Mouse (Mus musculus) embryonic facial prominence, embryonic 10.5 days (tissue): ENCODE measurements around the gene Wdr70. TPM values are rescaled to one million over a fixed set of nuclear protein-coding genes. Genes with fewer than 3 reads are reported as not detected.

Experiments
- DNase-seq: peaks from one replicate; pipeline ENCODE4 v3.0.0-alpha.2; 2017; ENCODE audit warnings: low spot score
- H3K27ac ChIP-seq: fragments of 300-500 bp; sonication (generic); replicated peaks from 2 replicates; pipeline ENCODE4 v1.5.1; 2016; ENCODE audit warnings: mild to moderate bottlenecking
- H3K27me3 ChIP-seq: fragments of 300-500 bp; sonication (generic); replicated peaks from 2 replicates; pipeline ENCODE4 v1.6.1; 2016; ENCODE audit warnings: low read depth, mild to moderate bottlenecking; ENCODE audit not compliant: poor library complexity, severe bottlenecking
- H3K36me3 ChIP-seq: fragments of 300-500 bp; sonication (generic); replicated peaks from 2 replicates; pipeline ENCODE4 v1.6.1; 2016; ENCODE audit warnings: mild to moderate bottlenecking, moderate library complexity
- H3K4me1 ChIP-seq: fragments of 300-500 bp; sonication (generic); 2 replicates; pipeline ENCODE4 v1.6.1; 2016
- H3K4me3 ChIP-seq: fragments of 300-500 bp; sonication (generic); 2 replicates; pipeline ENCODE4 v1.5.1; 2016; ENCODE audit warnings: mild to moderate bottlenecking, moderate library complexity
- H3K9me3 ChIP-seq: fragments of 300-500 bp; sonication (generic); 2 replicates; pipeline ENCODE4 v1.6.1; 2016; ENCODE audit warnings: mild to moderate bottlenecking
- WGBS: fragments of 180-500 bp; shearing (Covaris S2); methylation state at CpG from one replicate; pipeline ENCODE4 v1.1.7; 2016; 5-methylcytosine and 5-hydroxymethylcytosine counted together
- polyA plus RNA-seq: library from polyadenylated mRNA; unstranded; fragments of >200 nt; fragmentation: Nextera tagmentation; extraction: Ambion mirVana; gene quantifications from 2 replicates; pipeline ENCODE4 v1.2.1, GENCODE M21; 2016

Gene Wdr70
- polyA plus RNA-seq, 1 experiment from 2014 or later: 78.6 TPM

DNA sequence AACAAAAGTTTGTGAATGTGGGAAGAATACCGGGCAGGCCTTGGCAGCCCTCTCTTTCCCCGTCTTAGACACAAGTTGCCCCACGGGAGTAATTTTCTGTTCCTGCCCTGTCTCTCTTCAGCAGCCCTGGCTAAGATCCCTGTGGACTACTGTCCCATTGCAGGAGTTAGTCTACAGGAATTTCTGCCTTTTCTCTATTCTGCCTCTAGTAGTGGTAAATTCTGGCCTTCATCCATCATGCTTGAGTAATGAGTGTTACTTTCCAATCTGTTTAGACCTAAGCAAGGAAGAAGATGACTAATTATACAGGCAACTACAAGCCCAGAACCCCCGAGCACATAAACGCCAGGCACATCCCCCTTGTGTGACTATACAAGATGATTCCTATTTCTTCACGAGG lies 136.2 kb downstream of the Wdr70 start:
- H3K4me1 ChIP-seq: no peaks in the 10 kb centered on the region
- H3K36me3 ChIP-seq: no peaks in the 10 kb centered on the region; the same call in 1 of the 2 replicates
- H3K9me3 ChIP-seq: no peaks in the 10 kb centered on the region
- 88% methylated on average over 6 of the region's 6 CpGs for WGBS
- DNase-seq: no peak
- H3K4me3 ChIP-seq: no peak overlapping the region
- H3K27ac ChIP-seq: no peak overlapping the region
- H3K27me3 ChIP-seq: no peaks in the 10 kb centered on the region

DNA sequence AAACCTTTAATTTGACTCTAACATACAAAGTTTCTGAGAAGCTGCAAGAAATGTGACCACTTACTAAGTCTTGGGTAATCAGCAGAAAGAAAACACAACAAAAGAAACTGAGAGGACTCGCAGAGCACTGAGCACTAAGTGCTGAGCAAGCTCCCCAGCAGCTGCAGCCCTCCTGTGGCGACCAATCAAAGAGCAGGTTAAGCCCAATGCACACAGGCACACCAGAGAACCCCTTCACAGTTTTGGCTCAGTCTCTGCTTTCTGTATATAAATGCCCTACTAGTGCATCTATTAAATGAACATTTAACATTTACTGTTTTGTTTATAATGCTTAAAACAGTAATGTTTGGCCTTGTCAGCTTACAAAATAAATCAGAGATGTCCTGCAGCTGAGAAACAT lies 137.5 kb downstream of the Wdr70 start:
- H3K27ac ChIP-seq: no peak overlapping the region
- H3K4me3 ChIP-seq: no peak overlapping the region
- no peak for DNase-seq
- no peaks in the 10 kb centered on the region; the same call in 1 of the 2 replicates for H3K36me3 ChIP-seq
- 30% methylated on average over 2 of the region's 2 CpGs for WGBS
- H3K27me3 ChIP-seq: no peaks in the 10 kb centered on the region
- no peaks in the 10 kb centered on the region for H3K4me1 ChIP-seq
- no peaks in the 10 kb centered on the region for H3K9me3 ChIP-seq

DNA sequence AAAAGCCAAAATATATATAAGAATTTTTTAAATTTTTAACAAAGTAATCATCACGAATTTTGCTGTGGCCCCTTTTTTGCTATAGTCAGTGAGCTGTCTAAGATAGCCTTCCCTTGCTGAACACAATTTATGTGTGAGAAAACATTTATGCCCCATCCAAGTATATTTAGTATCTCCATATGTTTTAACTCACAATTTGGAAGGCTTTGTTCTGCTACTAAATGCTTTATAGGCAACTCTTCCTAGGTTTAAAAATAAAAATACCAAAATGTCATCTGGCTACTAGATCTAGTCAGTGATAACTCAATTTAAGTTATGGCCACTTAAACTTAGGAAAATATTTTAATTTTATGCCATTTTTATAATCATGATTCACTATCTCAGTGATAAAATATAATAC lies 142.1 kb downstream of the Wdr70 start:
- no peaks in the 10 kb centered on the region for H3K9me3 ChIP-seq
- WGBS: 87% methylated on average over 1 of the region's 1 CpGs
- H3K27ac ChIP-seq: no peak overlapping the region
- no peaks in the 10 kb centered on the region; the same call in 1 of the 2 replicates for H3K36me3 ChIP-seq
- DNase-seq: no peak
- H3K27me3 ChIP-seq: no peaks in the 10 kb centered on the region
- H3K4me3 ChIP-seq: no peak overlapping the region
- no peaks in the 10 kb centered on the region for H3K4me1 ChIP-seq

DNA sequence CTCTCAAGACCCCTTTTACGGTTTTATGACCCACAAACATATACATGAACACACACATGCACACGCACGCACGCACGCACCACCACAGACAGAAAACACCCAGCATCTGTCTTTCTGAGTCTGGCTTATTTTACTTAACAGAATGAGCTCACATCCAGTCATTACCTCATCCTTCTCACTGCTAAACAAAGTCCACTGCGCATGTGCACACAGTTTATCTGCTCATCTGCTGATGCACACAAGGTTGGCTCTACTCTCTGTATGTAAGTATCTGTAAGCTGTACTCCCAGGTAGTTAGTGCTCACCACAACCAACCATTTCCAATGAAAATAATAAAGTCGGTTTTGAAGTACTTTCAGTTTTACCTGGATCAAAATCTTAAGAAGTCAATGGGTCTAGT lies 148.4 kb downstream of the Wdr70 start:
- Histone ChIP-seq H3K4me1 (no peaks in the 10 kb centered on the region), H3K36me3 (no peaks in the 10 kb centered on the region), H3K9me3 (no peaks in the 10 kb centered on the region), H3K4me3 (no peak overlapping the region), H3K27me3 (no peaks in the 10 kb centered on the region), H3K27ac (no peak overlapping the region)
- no peak for DNase-seq
- 93% methylated on average over 7 of the region's 7 CpGs for WGBS

DNA sequence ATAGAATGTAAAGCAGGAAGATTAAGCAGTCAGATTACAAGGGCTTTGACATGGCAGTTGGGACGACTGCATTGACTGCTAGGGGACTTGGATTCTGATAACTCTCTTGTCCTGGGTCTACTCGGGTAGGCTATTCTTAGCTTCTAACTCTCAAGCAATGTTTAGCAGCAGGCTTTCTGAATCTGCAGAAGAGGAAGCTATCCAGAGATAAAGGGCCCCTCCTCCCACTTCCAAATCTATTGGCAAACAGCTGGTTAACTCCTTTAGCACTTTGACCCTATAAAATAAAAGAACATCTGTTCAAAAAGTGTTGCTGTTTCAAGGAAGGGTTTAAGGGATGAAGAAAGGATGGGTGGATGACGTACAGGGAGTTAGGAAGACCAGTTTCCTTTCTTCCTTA lies 157.3 kb downstream of the Wdr70 start:
- H3K4me3 ChIP-seq: no peak overlapping the region
- H3K27ac ChIP-seq: no peak overlapping the region
- no peaks in the 10 kb centered on the region for H3K27me3 ChIP-seq
- no peaks in the 10 kb centered on the region for H3K36me3 ChIP-seq
- no peak for DNase-seq
- 0 out of 2 replicates have a peak, but pooled peaks cover 2% of the 10 kb centered on the region for H3K4me1 ChIP-seq
- no peaks in the 10 kb centered on the region for H3K9me3 ChIP-seq
- WGBS: 69% methylated on average over 3 of the region's 3 CpGs

DNA sequence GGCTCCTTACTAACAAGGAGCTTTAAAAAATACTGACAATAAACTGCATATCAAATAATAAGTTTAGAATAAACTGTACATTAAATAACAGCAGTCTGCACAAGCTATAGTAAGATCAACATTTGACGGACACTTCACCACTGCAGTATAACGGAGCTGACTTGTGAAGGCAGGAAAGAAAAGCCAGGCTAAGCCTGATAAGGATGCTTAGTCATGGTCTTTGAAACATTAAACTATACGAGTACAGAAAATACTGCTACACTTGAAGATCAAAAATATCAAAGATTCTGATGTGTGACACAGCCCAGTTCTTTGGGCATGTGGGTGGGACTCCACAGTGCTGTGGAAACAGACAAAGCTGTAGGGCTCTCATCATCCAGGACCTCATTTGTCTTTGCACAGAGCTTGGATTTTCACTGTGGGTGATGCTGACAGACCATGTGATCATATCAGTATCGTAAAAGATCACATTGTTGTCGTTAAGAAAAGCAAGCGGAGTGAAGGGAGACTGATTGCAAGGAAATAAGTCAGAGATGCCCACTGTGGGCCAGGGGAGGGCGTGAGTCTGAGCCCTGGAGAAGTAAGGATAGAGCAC lies 163.3 kb downstream of the Wdr70 start:
- WGBS: 88% methylated on average over 7 of the region's 7 CpGs
- no peak overlapping the region for H3K4me3 ChIP-seq
- H3K36me3 ChIP-seq: no peaks in the 10 kb centered on the region
- no peak overlapping the region for H3K27ac ChIP-seq
- no peaks in the 10 kb centered on the region for H3K9me3 ChIP-seq
- no peaks in the 10 kb centered on the region for H3K4me1 ChIP-seq
- no peak for DNase-seq
- H3K27me3 ChIP-seq: no peaks in the 10 kb centered on the region

DNA sequence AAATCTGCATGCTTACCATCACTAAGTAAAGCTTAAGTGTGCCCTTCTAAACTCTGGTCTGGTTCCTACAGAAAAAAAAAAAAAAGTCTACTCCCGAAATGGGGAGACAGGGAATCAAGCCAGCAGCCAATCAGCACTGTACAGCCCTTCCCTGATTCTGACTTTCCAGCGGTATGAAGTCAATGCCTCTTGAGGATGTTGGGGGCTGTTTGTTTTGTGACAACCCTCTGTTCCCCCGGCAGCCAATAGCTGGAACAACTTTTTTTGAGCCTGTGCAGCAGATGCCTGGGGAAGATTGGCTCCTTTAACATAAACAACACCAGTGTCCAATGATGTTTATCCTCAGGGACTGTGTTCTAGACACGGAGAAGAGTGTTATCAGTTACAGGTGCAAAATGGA lies 164.4 kb downstream of the Wdr70 start:
- H3K27ac ChIP-seq: no peak overlapping the region
- H3K27me3 ChIP-seq: no peaks in the 10 kb centered on the region
- no peak overlapping the region for H3K4me3 ChIP-seq
- no peaks in the 10 kb centered on the region for H3K4me1 ChIP-seq
- WGBS: 62% methylated on average over 4 of the region's 4 CpGs
- no peaks in the 10 kb centered on the region for H3K9me3 ChIP-seq
- DNase-seq: no peak
- H3K36me3 ChIP-seq: no peaks in the 10 kb centered on the region

DNA sequence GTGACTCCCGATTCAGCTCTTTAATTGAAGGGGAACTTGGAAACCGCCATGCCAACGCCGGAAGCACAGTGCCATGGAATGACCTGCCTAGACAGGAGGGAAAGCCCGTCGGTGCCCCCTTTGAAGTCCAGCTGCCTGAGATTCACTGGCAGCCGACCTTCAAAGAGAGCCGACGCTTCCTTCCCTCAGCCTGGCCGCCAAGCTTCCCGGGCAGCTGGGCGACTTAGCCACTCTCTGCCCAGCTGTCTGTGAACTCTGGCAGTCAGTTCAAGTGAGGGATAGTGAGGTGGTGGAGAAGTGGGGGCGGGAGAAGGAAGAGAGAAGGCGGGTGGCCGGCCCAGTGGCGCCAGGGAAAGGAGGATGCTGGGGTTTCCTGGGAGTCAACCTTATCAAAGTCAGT lies 164.9 kb downstream of the Wdr70 start:
- Histone ChIP-seq H3K9me3 (no peaks in the 10 kb centered on the region), H3K4me1 (no peaks in the 10 kb centered on the region), H3K27me3 (no peaks in the 10 kb centered on the region), H3K4me3 (no peak overlapping the region), H3K27ac (no peak overlapping the region), H3K36me3 (no peaks in the 10 kb centered on the region)
- DNase-seq: peak; percentile 17
- 65% methylated on average over 16 of the region's 16 CpGs for WGBS

DNA sequence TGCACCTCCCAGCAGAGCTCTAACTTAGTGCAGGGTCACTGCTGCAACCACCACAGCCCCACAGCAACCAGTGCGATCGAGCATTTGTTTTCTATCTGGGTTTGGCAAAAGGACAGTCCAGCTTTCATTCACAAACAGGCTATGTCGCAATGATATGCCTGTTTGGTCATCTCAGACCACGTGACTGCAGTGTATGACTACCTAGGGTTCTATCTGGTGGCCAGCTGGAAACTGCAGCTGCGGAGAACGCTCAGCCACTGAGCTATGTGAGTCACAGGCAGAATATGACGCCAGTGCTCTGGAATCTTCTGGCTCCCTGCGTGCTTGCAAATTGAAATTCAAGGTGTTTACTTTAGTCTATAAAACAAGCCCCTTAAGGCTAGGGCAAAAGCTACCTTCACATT lies 167.4 kb downstream of the Wdr70 start:
- 89% methylated on average over 8 of the region's 8 CpGs for WGBS
- no peaks in the 10 kb centered on the region for H3K9me3 ChIP-seq
- H3K36me3 ChIP-seq: no peaks in the 10 kb centered on the region
- DNase-seq: no peak
- no peaks in the 10 kb centered on the region for H3K4me1 ChIP-seq
- H3K27me3 ChIP-seq: no peaks in the 10 kb centered on the region
- H3K27ac ChIP-seq: no peak overlapping the region
- no peak overlapping the region for H3K4me3 ChIP-seq

DNA sequence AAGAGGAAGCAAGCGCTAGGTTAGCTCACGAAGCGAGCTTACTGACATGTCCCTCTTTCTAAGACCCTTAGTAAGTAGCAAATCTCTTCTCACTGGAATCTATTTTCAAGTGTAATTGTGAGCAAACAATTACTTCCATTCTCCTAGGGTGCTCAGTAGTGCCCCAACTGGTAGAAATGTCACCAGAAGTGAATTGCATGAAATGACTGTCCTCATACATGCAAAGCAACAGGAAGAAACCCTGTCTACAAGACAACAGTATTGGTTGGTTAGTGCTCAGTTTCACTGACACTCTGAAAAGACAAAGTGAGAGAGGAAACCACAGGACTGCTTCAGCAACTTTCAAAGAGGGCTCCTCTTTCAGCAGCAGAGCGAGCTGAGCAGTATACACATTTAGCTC lies 173.6 kb downstream of the Wdr70 start:
- no peak for DNase-seq
- H3K4me3 ChIP-seq: no peak overlapping the region
- no peaks in the 10 kb centered on the region for H3K4me1 ChIP-seq
- no peaks in the 10 kb centered on the region for H3K9me3 ChIP-seq
- 86% methylated on average over 4 of the region's 4 CpGs for WGBS
- H3K27me3 ChIP-seq: no peaks in the 10 kb centered on the region
- H3K36me3 ChIP-seq: no peaks in the 10 kb centered on the region; the same call in 1 of the 2 replicates
- no peak overlapping the region for H3K27ac ChIP-seq

DNA sequence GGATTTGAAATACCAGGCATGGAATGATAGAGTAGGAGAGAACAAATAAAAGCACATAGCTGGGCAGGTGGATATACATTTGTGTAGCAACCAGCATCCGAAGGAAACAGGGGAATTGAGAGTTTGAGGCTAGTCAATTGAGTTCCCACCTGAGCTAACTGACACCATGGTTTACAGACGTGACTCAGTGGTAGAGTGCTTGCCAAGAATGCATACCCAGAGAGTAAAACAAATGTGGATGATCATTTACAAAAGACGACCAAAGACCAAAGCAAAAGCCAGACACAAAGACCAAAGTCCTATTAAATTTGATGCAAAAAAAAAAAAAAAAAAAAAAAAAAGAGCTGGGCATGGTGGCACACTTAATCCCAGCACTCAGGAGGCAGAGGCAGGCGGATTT lies 175.7 kb downstream of the Wdr70 start:
- no peak for DNase-seq
- Histone ChIP-seq H3K4me1 (no peaks in the 10 kb centered on the region), H3K36me3 (peaks cover 8% of the 10 kb centered on the region), H3K4me3 (no peak overlapping the region), H3K27me3 (no peaks in the 10 kb centered on the region), H3K27ac (no peak overlapping the region), H3K9me3 (no peaks in the 10 kb centered on the region)
- 90% methylated on average over 4 of the region's 4 CpGs for WGBS

DNA sequence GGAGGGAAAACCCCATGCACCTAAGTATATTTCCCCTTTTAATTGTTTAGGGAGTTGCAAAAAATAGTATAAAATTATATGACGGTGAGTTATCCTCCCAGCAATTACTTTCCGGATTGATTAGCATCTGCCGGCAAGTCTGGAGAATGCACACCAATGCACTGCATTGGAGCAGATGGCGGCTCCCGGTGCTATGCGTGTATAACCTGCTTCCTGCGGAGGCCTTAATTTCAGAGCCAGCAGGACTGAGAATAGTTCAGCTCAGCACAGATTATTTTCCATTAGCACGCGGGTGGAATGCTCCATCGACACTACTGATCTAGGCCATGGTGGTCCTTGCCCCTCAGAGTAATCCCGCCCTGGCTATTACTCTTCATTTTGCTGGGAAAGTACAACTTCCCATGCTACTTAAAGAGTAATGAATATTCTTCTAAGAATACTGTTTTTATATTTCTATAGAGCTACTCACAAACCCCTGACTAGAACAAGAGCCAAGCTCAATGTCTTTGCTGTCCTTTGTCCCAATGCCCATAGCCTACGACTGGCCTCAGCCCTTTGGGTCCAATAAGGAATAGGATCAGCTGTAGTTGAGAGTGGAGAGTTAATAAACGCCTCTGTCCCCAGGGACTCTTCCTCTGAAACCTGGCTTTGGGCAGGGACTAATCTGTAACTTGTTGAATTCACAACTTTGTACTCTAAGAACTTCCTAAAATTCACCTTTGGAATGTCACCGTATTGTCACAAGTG lies 176.5 kb downstream of the Wdr70 start:
- Histone ChIP-seq H3K9me3 (no peaks in the 10 kb centered on the region), H3K27me3 (no peaks in the 10 kb centered on the region), H3K4me1 (no peaks in the 10 kb centered on the region), H3K36me3 (peaks cover 14% of the 10 kb centered on the region), H3K4me3 (no peak overlapping the region), H3K27ac (no peak overlapping the region)
- no peak for DNase-seq
- WGBS: 94% methylated on average over 14 of the region's 14 CpGs

DNA sequence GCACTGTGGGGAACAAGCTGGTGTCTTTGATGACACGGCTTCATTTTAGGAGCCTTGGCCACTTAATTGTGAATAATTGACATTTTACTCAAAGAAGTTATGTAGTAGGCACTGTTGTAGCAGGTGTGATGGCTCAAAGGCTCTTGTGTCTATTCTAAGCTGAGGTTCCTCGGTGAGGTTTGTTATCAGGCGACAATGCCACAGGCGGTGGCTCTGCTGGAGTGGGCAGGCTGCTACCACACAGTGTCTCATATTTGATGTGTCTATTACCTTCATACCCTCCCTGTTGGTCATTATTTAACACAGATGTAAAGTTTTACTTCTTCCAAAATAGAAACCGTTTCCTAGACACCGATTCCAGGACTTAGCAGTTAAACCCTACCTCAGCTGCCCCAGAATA lies 177.9 kb downstream of the Wdr70 start:
- H3K9me3 ChIP-seq: no peaks in the 10 kb centered on the region
- 92% methylated on average over 6 of the region's 6 CpGs for WGBS
- no peak overlapping the region for H3K27ac ChIP-seq
- H3K4me1 ChIP-seq: no peaks in the 10 kb centered on the region
- H3K36me3 ChIP-seq: peaks cover 14% of the 10 kb centered on the region
- H3K4me3 ChIP-seq: no peak overlapping the region
- DNase-seq: no peak
- no peaks in the 10 kb centered on the region for H3K27me3 ChIP-seq
